Mouse (Mus musculus) gastrocnemius, adult 2 months (tissue): ENCODE results near the gene Iqck. TPM values are rescaled to one million over a fixed set of nuclear protein-coding genes. Genes with fewer than 3 reads are reported as not detected.

Experiments
- DNase-seq: peaks from one replicate; pipeline ENCODE4 v3.0.0; 2022
- H3K27ac ChIP-seq: fragments of 200-600 bp; 2 replicates; pipeline ENCODE4 v1.8.1; 2022; ENCODE audit warnings: mild to moderate bottlenecking
- H3K4me3 ChIP-seq: fragments of 200-600 bp; 2 replicates; pipeline ENCODE4 v1.8.1; 2022; ENCODE audit warnings: mild to moderate bottlenecking, moderate library complexity
- CTCF ChIP-seq: fragments of 200-600 bp; IDR thresholded peaks from 2 replicates; pipeline ENCODE4 v1.8.1; 2022; ENCODE audit warnings: antibody characterized with exemption, mild to moderate bottlenecking, moderate library complexity
- intact Hi-C: fragments of 180-260 bp; cut with DNase I; formaldehyde crosslinking; loops from one replicate; pipeline ENCODE4 v1.15.1; 2025
- long read RNA-seq, 2 experiments: library from polyadenylated mRNA; stranded (forward); transcript quantifications; one replicate each; pipeline ENCODE4 v2.0.0; 2021
- total RNA-seq, 2 experiments: library from RNA; stranded (reverse); gene quantifications; 2 replicates each; pipeline ENCODE4 v1.2.3; 2021

Gene Iqck
- total RNA-seq = under 1 TPM; 0.22 to 0.23 TPM
- long read RNA-seq, experiment 1 = 0 reads
- long read RNA-seq, experiment 2, partial matches to known transcripts = 0 of 1 reads
- long read RNA-seq, experiment 2, other reads (novel, unspliced or antisense) = 0 of 1 reads

DNA sequence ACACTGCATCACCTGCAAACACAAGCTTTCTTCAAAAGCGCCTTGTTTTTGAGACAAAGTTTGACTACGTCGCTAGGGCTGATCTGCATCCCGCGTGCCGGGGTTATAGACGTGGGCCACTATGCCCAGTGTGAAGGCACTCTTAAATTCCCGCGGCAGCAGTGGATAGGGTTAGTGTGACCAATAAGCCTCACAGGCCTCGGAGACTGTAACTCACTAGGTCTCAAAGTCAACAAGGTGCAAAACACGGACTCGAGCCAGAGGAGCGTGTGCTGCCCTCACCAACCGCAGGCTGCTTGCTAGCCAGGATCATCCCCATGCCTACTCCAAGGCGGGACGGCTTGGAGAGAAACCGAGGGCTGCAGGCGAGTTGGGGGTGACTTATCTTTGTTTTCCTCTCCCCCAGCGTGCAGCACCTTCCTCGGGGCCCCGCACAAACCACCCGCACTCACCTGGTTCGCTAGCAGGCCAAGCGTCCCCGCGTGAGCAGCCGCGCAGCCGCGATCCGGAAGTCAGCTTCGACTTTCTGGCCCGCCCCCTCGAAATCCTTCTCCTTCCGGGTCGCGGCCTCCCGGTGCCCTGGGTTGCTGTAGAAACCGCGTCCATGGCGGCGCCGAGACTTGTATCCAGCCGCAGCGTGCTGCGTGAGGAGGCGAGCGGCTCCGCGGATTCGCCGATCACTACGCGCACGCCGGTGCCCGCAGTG lies at the start of gene Iqck:
TSS of gene Iqck (plus strand) at position 582 of the 706 bp plus-strand sequence.
- DNase-seq = peak; percentile 96
- H3K27ac ChIP-seq = peak within 1 kb of the TSS; percentile 91
- intact Hi-C loops = loop anchor here (1.0 to 10.0 kb wide), 3 partner anchors 52 to 141 kb away; no protein-coding TSS in a partner anchor
- no peak for TF ChIP-seq CTCF
- peak within 1 kb of the TSS; percentile 98 for H3K4me3 ChIP-seq

DNA sequence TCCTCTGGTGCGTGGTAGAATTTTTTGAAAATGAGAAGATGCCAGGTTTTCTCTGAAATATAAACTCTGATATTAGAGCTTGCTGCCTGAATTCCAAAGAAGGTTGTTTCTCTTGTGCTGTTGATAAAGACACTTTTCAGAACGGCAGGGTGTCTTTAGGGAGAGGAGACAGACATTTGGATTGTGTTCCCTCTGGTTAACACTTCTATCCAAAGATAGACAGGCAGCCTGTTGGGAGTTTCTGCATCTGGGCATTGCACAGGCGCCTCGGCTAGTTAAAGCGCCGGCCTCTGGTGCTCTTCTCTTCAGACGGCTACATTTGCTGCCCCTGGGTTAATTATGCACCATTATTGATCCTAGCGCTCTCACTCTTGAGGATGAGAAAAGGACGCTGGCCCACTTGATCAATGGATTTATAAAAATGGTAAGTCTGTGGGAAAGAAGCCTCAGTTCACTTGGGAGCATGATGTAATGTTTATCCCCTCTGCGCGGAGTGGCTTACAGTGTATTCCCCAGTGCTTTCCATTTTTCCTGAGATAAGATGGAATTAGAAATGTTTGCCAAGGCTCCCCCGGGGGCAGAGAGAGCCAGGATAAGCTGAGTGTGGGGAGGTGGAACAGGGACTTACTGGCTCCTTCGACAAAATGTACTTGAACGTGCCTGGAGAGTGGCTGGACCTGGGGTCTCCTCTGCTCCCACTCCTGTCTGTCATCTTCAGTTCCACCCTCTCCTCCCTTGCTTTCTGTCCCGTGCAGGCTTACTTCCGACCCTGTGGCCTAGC lies 48.7 kb upstream of the Iqck start:
- no peak for TF ChIP-seq CTCF
- intact Hi-C loops = no loop called here
- DNase-seq = no peak
- H3K4me3 ChIP-seq = no peak overlapping the region
- H3K27ac ChIP-seq = peak overlapping the region; percentile 67

DNA sequence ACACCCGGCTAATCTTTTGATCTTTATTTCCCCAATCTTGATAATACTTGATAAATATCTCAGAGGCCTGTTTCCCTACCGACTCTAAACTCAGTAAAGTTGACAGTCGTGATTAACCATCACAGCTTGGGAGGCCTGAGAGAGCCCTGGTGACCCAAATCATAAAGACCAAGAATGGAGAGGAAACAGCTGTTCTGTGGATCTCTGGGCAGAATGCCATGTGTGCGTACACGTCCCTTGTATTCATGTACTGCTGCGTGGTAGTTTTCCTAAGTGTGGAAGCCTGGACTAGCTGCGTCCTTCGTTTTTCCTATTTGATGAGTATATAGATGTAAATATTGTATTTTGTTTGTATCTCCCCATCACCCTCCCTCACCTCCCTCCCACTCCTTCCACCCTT lies 47.7 kb upstream of the Iqck start:
- peak; percentile 30 for DNase-seq
- intact Hi-C loops = no loop called here
- peak overlapping the region; percentile 67 for H3K27ac ChIP-seq

DNA sequence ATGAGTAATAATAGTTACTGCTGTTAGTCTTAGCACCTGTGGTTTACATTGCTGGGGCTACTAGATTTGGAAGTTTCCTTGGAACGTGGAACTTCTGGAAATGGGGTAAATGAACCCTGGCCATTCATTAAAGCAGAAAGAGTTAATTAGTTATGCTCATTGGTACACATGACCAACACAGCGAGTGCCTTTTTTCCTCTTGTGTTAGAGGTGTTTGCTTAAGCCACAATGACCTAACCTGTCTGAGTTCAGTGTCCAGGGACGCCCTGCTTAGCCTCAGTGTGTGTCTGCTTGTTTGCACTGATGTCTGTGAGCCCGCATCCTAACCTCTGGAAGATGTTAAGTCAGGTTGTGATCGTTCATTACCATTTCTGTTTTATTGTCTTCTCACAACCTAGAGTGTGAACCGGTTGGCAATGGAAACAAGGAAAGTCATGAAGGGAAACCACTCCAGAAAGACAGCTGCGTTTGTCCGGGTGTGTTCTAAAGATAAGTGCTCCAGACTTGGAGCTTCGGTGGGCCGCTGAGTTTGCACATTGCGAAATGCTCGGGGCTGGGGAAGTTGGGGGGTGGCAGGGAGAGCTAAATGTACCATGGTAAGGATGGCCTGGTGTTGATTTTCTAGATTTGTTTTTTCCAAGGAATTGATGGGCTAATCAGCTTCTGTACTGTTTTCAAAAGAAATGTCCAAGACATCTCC lies 44.0 kb upstream of the Iqck start:
- intact Hi-C loops = no loop called here
- no peak overlapping the region for H3K4me3 ChIP-seq
- peak; percentile 28 for DNase-seq
- no peak overlapping the region for H3K27ac ChIP-seq
- no peak for TF ChIP-seq CTCF

More for the DNA sequence above, 47.7 kb upstream of the Iqck start:
- no peak overlapping the region for H3K4me3 ChIP-seq
- no peak for TF ChIP-seq CTCF

DNA sequence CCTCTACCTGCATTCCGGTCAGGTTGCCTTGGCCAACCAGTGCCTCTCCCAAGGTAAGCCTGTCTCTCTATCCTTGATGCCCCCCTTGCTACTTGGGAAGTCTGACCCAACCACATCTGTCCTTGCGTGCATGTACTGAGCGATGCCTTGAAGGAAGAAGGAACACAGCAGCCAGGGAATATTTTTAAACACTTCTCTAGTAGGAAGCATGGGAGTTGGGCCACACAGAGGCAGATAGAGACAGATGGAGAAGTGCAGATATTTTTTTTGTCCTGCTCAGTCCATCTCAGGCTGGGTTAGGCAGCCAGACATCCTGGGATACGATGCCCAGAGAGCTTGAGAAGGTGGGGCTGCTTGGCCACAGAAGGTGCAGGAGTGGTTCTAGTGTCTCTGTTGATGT lies 42.0 kb upstream of the Iqck start:
- intact Hi-C loops = no loop called here
- DNase-seq = no peak

DNA sequence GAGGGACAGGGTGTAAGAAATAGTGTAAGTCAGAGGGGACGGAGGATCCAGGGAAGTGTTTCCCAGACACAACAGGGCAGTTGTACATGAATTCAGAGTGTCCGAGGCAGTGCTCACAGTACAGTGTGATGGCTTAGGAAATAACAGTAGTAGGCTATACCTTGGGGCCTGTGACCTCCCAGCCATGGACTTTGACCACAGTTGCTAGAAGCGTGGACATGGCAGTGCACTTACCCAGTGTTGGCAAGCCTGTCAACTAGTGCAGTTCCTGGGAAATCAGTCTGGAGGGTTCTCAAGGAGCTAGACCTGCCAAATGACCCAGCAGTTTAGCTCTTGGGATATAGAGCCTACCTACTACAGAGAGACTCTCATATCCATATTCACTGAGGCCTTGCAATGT lies 39.3 kb upstream of the Iqck start:
- DNase-seq = no peak
- H3K4me3 ChIP-seq = no peak overlapping the region
- no peak for TF ChIP-seq CTCF
- intact Hi-C loops = no loop called here
- H3K27ac ChIP-seq = no peak overlapping the region

More for the DNA sequence above, 42.0 kb upstream of the Iqck start:
- no peak overlapping the region for H3K27ac ChIP-seq
- no peak for TF ChIP-seq CTCF
- no peak overlapping the region for H3K4me3 ChIP-seq

DNA sequence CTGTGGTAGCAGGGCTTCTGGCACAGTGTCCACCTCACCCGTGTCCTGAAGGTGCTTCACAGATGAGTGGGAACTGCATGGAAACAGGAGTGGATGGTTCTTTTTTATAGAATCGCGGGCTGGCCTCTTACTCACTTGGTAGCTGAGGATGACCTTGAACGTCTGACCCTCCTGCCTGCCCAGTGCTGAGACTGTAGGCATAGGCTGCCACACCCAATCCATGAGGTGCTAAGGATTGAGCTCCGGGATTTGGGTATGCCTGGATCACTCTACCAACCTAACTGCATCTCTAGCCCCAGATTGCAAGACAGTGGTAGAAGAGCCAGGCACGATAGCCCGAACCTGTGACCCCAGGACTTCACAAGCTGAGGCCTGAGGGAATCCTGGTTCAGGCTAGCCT lies 37.8 kb upstream of the Iqck start:
- no peak overlapping the region for H3K27ac ChIP-seq
- no peak for TF ChIP-seq CTCF
- intact Hi-C loops = no loop called here
- DNase-seq = no peak
- H3K4me3 ChIP-seq = no peak overlapping the region

DNA sequence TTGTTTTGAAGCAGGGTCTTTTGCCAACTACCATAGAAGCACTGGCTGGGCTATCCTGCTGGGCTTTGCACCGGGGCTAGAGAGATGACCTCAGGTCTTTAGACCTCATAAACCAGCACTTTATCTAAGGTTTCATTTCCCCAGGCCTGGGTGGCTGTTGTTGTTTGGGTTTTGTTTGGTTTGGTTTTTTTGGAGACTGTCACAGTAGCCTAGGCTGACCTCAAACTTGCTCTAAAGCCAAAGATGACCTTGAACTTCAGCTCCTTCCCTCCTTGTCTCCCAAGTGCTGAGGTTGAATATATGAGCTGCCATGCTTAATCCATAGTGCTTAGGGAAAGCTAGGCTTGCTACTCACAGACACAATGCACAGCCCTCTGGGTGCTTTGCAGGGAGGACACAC lies 35.9 kb upstream of the Iqck start:
- no peak for DNase-seq
- intact Hi-C loops = no loop called here
- H3K27ac ChIP-seq = peak overlapping the region; percentile 80; the same call in 1 of the 2 replicates
- no peak overlapping the region for H3K4me3 ChIP-seq
- TF ChIP-seq CTCF = no peak

DNA sequence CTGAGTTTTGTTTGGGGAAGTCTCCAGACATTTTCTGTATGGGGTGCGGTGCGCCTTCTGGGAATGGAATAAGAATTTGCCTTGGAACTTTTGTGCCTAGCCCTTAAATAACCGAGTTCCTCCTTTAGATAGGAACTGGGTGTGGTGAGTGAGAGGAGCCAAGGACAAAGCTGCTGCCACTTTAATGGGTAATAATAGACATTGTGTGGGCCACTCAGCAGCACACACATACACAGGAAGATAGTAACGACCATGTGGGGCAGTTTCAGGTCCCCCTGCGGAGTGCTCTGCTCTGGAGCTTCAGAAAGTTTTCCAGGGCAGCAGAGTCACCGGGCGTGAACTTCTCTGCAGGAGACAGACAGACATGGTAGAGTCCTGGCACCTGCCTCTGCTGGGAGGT lies 34.2 kb upstream of the Iqck start:
- peak overlapping the region; percentile 80 for H3K27ac ChIP-seq
- intact Hi-C loops = no loop called here
- no peak for TF ChIP-seq CTCF
- DNase-seq = peak; percentile 32
- H3K4me3 ChIP-seq = no peak overlapping the region

DNA sequence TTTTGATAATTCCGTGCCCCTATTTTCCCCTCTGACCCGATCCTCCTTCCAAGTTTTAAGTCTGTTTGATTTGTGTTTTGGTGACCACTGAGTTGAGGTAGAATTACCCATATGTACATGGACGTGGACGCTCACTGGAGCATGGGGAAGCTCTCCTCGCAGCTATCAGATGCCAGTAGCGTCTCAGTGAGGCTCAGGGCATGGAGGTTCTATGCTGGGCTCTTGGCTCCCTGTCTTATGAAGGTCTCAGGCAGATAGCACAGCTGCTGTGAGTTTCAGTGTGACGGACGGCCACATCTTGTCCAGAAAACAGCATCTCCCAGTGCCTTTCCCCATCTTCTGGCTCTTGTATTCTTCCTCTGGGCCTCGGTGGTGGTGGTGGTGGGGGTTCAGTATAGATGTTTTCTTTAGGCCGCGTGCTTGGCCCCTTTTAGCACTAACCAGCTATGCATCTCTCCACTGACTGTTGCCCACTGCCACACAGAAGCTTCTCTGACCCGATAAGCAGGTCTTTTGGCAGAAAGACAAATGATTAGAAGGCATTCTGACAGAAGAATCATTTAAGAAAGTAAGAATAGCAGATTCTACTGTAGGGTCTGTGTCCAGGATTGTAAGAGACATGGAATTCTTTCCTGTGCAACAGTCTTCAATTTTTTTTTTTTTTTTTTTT lies 33.5 kb upstream of the Iqck start:
- intact Hi-C loops = no loop called here
- no peak for TF ChIP-seq CTCF
- Histone ChIP-seq H3K4me3 (no peak overlapping the region), H3K27ac (peak overlapping the region; percentile 80)
- DNase-seq = no peak

DNA sequence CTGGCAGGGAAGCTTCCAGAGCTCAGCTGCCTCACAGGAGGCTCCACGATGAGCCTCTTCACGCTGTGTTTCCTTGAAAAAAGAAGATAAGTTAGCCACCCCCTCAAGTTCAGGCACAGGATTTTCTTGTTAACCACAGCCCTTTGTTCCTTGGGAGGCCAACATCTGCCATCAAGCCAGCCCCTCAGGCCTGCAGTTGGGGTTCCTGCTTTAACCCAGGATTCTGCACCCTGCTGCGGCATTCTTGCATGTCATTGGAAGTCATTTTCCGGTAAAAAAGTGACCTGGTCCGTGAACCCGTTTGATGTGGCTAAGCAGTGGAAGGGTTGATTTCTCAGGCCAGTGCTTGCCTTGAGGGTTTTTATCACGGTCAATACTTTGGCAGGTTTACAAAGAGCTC lies 31.1 kb upstream of the Iqck start:
- intact Hi-C loops = no loop called here

DNA sequence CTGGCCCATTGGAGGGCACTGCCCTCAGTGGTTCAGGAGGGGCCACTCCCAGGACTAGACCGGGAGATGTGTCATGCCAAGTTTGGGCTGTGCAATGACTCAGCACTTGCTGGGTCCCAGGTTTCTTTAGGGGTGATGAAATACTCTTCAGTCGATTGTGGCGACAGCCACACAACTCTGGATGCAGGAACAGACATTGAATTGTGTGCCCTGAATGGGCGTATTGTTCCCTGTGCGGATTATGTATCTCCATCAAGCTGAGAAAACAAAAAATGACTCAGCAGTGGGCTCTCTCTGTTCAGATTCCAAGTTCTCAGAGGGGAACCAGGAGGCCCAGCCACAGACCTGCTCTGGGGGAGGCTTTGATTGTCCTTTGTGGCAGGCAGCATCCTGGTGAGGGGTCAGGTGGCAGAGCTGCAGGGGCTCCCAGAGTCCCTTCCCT lies 27.6 kb upstream of the Iqck start:
- Histone ChIP-seq H3K27ac (no peak overlapping the region), H3K4me3 (no peak overlapping the region)
- TF ChIP-seq CTCF = no peak
- no peak for DNase-seq
- intact Hi-C loops = no loop called here

More for the DNA sequence above, 31.1 kb upstream of the Iqck start:
- H3K27ac ChIP-seq = no peak overlapping the region
- no peak for DNase-seq
- TF ChIP-seq CTCF = no peak
- H3K4me3 ChIP-seq = no peak overlapping the region
